Mouse (Mus musculus): ENCODE measurements around the gene Zbtb8b. TPM values are rescaled to one million over a fixed set of nuclear protein-coding genes. Genes with fewer than 3 reads are reported as not detected.
A peak's percentile ranks its signal among the peaks of the same experiment; 100 is the strongest.

The Zbtb8b gene
- polyA plus RNA-seq, 1 experiment from 2014 or later: 15.8 TPM

DNA sequence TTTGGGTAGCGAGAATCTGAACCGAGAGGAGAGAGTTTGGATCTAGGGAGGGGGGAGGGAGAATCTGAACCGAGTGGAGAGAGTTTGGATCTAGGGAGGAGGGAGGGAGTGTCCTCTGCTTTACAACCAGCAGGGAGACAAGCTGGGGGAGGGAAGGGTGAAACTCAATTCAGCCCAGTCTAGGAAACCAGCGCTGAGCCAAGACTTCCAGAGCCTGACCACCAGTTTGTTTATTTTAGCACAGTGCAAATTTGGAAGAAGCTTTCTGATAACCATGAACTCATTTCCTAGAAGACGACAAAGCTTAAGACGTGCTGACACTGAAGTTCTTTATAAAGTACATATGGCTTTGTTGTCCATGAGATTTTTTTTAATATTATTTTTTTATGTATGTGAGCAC is 56.2 kb downstream of the Zbtb8b start:
- Histone ChIP-seq H3K4me3 (replicated peaks) (no peak overlapping the region), H3K27ac (replicated peaks) (no peak overlapping the region), H3K4me1 (no peaks in the 10 kb centered on the region), H3K27me3 (replicated peaks) (peaks cover 4% of the 10 kb centered on the region; the same call in 1 of the 2 replicates), H3K4me2 (no peak overlapping the region), H3K9ac (replicated peaks) (no peak overlapping the region), H3K36me3 (no peaks in the 10 kb centered on the region), H3K9me3 (replicated peaks) (no peaks in the 10 kb centered on the region)
- 42% methylated on average over 6 of the region's 6 CpGs for WGBS
- ATAC-seq (ENCODE audit: low FRiP score): no peak

GRCm38 (mm10) chr4:129383586-129383985 is 57.1 kb downstream of the Zbtb8b start:
- H3K4me3 ChIP-seq (replicated peaks): no peak overlapping the region
- ATAC-seq (ENCODE audit: low FRiP score): no peak
- H3K4me2 ChIP-seq: no peak overlapping the region
- WGBS: 92% methylated on average over 3 of the region's 3 CpGs
- no peaks in the 10 kb centered on the region for H3K36me3 ChIP-seq
- peaks cover 4% of the 10 kb centered on the region; the same call in 1 of the 2 replicates for H3K27me3 ChIP-seq (replicated peaks)
- H3K27ac ChIP-seq (replicated peaks): no peak overlapping the region
- no peaks in the 10 kb centered on the region for H3K4me1 ChIP-seq
- no peak overlapping the region for H3K9ac ChIP-seq (replicated peaks)
- H3K9me3 ChIP-seq (replicated peaks): no peaks in the 10 kb centered on the region

DNA sequence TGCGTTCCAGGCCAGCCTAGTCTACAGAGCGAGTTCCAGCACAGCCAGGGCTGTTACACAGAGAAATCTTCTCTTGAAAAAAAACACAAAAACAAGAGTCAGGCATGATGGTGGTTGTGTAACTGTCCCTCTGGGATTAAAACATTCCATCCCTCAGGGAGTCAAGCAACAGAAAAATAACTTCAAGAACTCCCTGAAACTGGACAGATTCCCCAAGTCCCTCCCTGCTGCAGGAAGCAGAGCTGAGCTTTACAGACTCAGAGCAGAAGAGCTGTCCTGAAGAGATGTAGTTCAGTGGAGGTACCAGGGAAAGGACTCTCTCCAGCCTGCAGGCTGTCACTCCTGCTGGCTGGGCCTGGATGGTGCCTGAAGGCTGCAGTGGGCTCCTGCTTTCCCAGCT is 58.2 kb downstream of the Zbtb8b start:
- peaks cover 4% of the 10 kb centered on the region; the same call in 1 of the 2 replicates for H3K27me3 ChIP-seq (replicated peaks)
- WGBS: 94% methylated on average over 2 of the region's 2 CpGs
- H3K27ac ChIP-seq (replicated peaks): no peak overlapping the region
- H3K4me2 ChIP-seq: no peak overlapping the region
- H3K9ac ChIP-seq (replicated peaks): no peak overlapping the region
- peaks cover 5% of the 10 kb centered on the region; the same call in 1 of the 2 replicates for H3K4me1 ChIP-seq
- H3K9me3 ChIP-seq (replicated peaks): no peaks in the 10 kb centered on the region
- H3K36me3 ChIP-seq: no peaks in the 10 kb centered on the region
- no peak overlapping the region for H3K4me3 ChIP-seq (replicated peaks)
- no peak for ATAC-seq (ENCODE audit: low FRiP score)

DNA sequence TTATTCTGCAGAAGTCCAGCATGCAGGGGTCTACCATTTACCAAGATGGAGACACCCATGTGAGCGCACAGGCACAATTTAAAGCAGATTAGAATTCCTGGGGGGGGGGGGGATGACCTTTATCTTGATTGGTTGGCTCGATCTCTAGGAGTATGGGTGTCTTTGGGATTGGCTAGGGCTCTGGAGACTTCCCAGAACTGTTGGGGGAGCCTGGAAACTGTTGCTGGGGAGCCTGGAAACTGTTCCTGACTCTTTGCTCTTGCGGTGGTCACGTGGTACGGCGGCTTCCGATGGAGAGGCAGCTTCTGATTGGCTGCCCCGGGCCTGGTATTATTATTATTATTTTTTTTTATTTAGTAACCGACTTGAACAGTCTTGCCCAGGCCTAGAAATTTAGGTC is 58.6 kb downstream of the Zbtb8b start:
- Histone ChIP-seq H3K4me3 (replicated peaks) (no peak overlapping the region), H3K27ac (replicated peaks) (no peak overlapping the region), H3K9ac (replicated peaks) (no peak overlapping the region), H3K36me3 (no peaks in the 10 kb centered on the region), H3K4me2 (no peak overlapping the region), H3K9me3 (replicated peaks) (no peaks in the 10 kb centered on the region), H3K27me3 (replicated peaks) (peaks cover 4% of the 10 kb centered on the region; the same call in 1 of the 2 replicates), H3K4me1 (peaks cover 5% of the 10 kb centered on the region; the same call in 1 of the 2 replicates)
- ATAC-seq (ENCODE audit: low FRiP score): no peak
- 95% methylated on average over 9 of the region's 9 CpGs for WGBS

- no peak for ATAC-seq (ENCODE audit: low FRiP score)
- peaks cover 4% of the 10 kb centered on the region; the same call in 1 of the 2 replicates for H3K27me3 ChIP-seq (replicated peaks)
- H3K27ac ChIP-seq (replicated peaks): no peak overlapping the region
- no peak overlapping the region for H3K4me3 ChIP-seq (replicated peaks)
- H3K4me1 ChIP-seq: peaks cover 12% of the 10 kb centered on the region
- H3K9ac ChIP-seq (replicated peaks): no peak overlapping the region
- 84% methylated on average over 8 of the region's 8 CpGs for WGBS
- H3K36me3 ChIP-seq: no peaks in the 10 kb centered on the region
- H3K9me3 ChIP-seq (replicated peaks): no peaks in the 10 kb centered on the region
- no peak overlapping the region for H3K4me2 ChIP-seq
Measured at GRCm38 (mm10) chr4:129381148-129381547, 59.5 kb downstream of the Zbtb8b start.

- 85% methylated on average over 3 of the region's 3 CpGs for WGBS
- no peak for ATAC-seq (ENCODE audit: low FRiP score)
- no peak overlapping the region for H3K27ac ChIP-seq (replicated peaks)
- H3K4me1 ChIP-seq: peaks cover 20% of the 10 kb centered on the region
- no peak overlapping the region for H3K4me2 ChIP-seq
- no peaks in the 10 kb centered on the region for H3K9me3 ChIP-seq (replicated peaks)
- no peak overlapping the region for H3K9ac ChIP-seq (replicated peaks)
- no peaks in the 10 kb centered on the region for H3K36me3 ChIP-seq
- peaks cover 4% of the 10 kb centered on the region; the same call in 1 of the 2 replicates for H3K27me3 ChIP-seq (replicated peaks)
- H3K4me3 ChIP-seq (replicated peaks): no peak overlapping the region
Measured at GRCm38 (mm10) chr4:129379805-129380204, 60.8 kb downstream of the Zbtb8b start.

DNA sequence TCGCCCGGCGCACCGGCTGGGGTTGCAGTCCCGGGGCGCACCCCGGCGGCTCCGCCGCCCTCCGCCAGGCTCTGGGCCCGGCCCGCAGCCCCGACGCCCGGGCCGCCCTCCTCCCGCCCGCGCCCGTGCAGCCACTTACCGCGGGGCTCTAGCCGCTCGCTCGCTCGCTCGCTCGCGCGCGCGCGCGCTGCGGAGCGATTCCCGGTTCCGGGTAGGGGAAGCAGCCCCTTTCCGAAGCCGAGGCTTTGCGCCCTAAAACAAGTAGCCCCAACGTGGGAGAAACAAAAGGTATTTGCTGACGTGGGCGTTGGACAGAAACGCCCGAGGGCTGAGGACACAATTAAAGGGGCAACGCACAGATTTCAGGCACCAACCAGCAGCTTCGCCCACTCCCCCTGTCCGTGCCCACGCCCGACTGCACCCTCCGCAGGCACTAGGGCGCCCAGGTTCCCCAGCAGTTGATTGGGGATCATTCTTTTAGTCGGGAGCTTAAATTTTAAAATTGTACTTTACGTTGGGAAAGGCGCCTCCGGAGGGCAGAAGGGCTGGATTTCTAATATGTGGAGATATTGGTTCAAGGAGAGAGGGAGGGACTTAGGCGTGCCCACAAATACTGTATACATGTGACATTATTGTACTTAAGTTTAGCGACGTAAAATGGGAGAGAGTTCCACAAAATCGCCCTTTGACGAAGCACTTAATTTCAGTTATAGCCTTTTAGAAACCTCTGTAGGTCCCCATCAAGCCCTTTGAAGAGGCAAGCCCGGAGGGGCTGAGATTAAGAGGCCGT is 62.9 kb downstream of the Zbtb8b start, which contains the start of gene Zbtb8a:
TSS of gene Zbtb8a (minus strand) at position 516 of the 790 bp plus-strand sequence.
- Histone ChIP-seq H3K27me3 (replicated peaks) (peaks cover 4% of the 10 kb centered on the region; the same call in 1 of the 2 replicates), H3K4me1 (peaks cover 28% of the 10 kb centered on the region), H3K36me3 (no peaks in the 10 kb centered on the region), H3K9ac (replicated peaks) (peak within 1 kb of the TSS; percentile 77), H3K27ac (replicated peaks) (peak within 1 kb of the TSS; percentile 84), H3K4me2 (peak within 1 kb of the TSS; percentile 73), H3K9me3 (replicated peaks) (no peaks in the 10 kb centered on the region), H3K4me3 (replicated peaks) (peak within 1 kb of the TSS; percentile 78)
- peak; percentile 79 for ATAC-seq (ENCODE audit: low FRiP score)
- 2% methylated on average over 62 of the region's 65 CpGs for WGBS

DNA sequence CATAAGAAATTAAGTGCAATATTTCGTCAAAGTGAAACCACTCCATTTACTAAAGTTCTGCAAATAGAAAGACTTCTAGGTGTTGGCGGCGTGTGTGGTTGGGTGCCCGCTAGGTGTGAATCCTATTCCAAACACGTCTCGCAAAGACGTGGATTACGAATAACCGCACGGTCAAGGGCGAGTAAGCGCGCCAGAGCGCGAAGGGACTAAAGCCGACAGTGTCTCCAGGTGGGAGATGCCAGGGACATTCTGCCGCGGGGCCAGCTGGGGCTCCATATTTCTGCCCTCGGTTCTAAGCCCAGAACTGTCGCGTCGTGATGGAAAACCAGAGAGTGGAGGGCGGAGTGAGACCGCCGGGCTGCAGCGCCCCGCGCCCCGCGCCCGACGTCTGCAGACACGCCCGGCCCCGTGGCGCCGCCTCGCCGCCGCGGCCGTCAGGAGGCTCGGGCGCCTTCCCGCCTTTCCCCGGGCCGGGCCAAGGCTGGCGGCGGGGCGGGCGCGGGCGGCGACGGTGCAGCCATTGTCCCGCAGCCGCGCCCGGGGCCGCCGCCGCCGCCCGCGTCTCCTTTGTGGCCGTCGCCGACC is 63.6 kb downstream of the Zbtb8b start:
- under 1% methylated on average over 52 of the region's 68 CpGs for WGBS
- Histone ChIP-seq H3K9ac (replicated peaks) (peak overlapping the region; percentile 77), H3K4me1 (peaks cover 28% of the 10 kb centered on the region), H3K4me3 (replicated peaks) (peak overlapping the region; percentile 78), H3K27ac (replicated peaks) (peak overlapping the region; percentile 84), H3K9me3 (replicated peaks) (no peaks in the 10 kb centered on the region), H3K27me3 (replicated peaks) (peaks cover 4% of the 10 kb centered on the region; the same call in 1 of the 2 replicates), H3K36me3 (no peaks in the 10 kb centered on the region), H3K4me2 (peak overlapping the region; percentile 73)
- ATAC-seq (ENCODE audit: low FRiP score): peak; percentile 72

- 76% methylated on average over 5 of the region's 5 CpGs for WGBS
- Histone ChIP-seq H3K4me1 (peaks cover 28% of the 10 kb centered on the region), H3K4me3 (replicated peaks) (no peak overlapping the region), H3K9me3 (replicated peaks) (no peaks in the 10 kb centered on the region), H3K4me2 (no peak overlapping the region), H3K27me3 (replicated peaks) (peaks cover 4% of the 10 kb centered on the region; the same call in 1 of the 2 replicates), H3K27ac (replicated peaks) (no peak overlapping the region), H3K9ac (replicated peaks) (no peak overlapping the region), H3K36me3 (no peaks in the 10 kb centered on the region)
- ATAC-seq (ENCODE audit: low FRiP score): no peak
Measured at GRCm38 (mm10) chr4:129375821-129376220, 64.8 kb downstream of the Zbtb8b start.

Other genes with a start within 250 kb of the Zbtb8b start
- gene C77080, start 179.4 kb downstream of the Zbtb8b start, polyA plus RNA-seq (2015; fragmentation: Nextera tagmentation; extraction: Ambion mirVana): 6.0 and 6.9 TPM in 2 replicates
- gene Sync, start 153.2 kb downstream of the Zbtb8b start, polyA plus RNA-seq (2015; fragmentation: Nextera tagmentation; extraction: Ambion mirVana): 2.7 and 2.9 TPM in 2 replicates
- 246 and 284 TPM in 2 replicates for gene Rbbp4, start 105.5 kb downstream of the Zbtb8b start, polyA plus RNA-seq (2015; fragmentation: Nextera tagmentation; extraction: Ambion mirVana)
- gene Zbtb8os, start 105.2 kb downstream of the Zbtb8b start, polyA plus RNA-seq (2015; fragmentation: Nextera tagmentation; extraction: Ambion mirVana): 18.3 and 29.5 TPM in 2 replicates
- 18.2 and 20.2 TPM in 2 replicates for gene Zbtb8a, start 62.7 kb downstream of the Zbtb8b start, polyA plus RNA-seq (2015; fragmentation: Nextera tagmentation; extraction: Ambion mirVana)
- 32.7 and 34.0 TPM in 2 replicates for gene Bsdc1, start 20.7 kb upstream of the Zbtb8b start, polyA plus RNA-seq (2015; fragmentation: Nextera tagmentation; extraction: Ambion mirVana)
- gene Tssk3, start 50.2 kb upstream of the Zbtb8b start, polyA plus RNA-seq (2015; fragmentation: Nextera tagmentation; extraction: Ambion mirVana): 0.19 and 0.27 TPM in 2 replicates
- 0.38 and 0.93 TPM in 2 replicates for gene Fam229a, start 50.3 kb upstream of the Zbtb8b start, polyA plus RNA-seq (2015; fragmentation: Nextera tagmentation; extraction: Ambion mirVana)
- gene Marcksl1, start 72.7 kb upstream of the Zbtb8b start, polyA plus RNA-seq (2015; fragmentation: Nextera tagmentation; extraction: Ambion mirVana): 1,442 and 1,675 TPM in 2 replicates
- 77.8 and 119 TPM in 2 replicates for gene Hdac1, start 101.9 kb upstream of the Zbtb8b start, polyA plus RNA-seq (2015; fragmentation: Nextera tagmentation; extraction: Ambion mirVana)
- gene Lck, start 132.8 kb upstream of the Zbtb8b start, polyA plus RNA-seq (2015; fragmentation: Nextera tagmentation; extraction: Ambion mirVana): 11.2 and 99.1 TPM in 2 replicates
- 1.3 TPM in 1 of 2 replicates, not detected in the other for gene Fam167b, start 137.7 kb upstream of the Zbtb8b start, polyA plus RNA-seq (2015; fragmentation: Nextera tagmentation; extraction: Ambion mirVana)
- 205 and 232 TPM in 2 replicates for gene Eif3i, start 159.8 kb upstream of the Zbtb8b start, polyA plus RNA-seq (2015; fragmentation: Nextera tagmentation; extraction: Ambion mirVana)
- gene Tmem234, start 159.8 kb upstream of the Zbtb8b start, polyA plus RNA-seq (2015; fragmentation: Nextera tagmentation; extraction: Ambion mirVana): 198 and 199 TPM in 2 replicates
- gene Dcdc2b, start 173.4 kb upstream of the Zbtb8b start, polyA plus RNA-seq (2015; fragmentation: Nextera tagmentation; extraction: Ambion mirVana): 2.5 and 3.8 TPM in 2 replicates
- 32.7 and 34.5 TPM in 2 replicates for gene Iqcc, start 178.2 kb upstream of the Zbtb8b start, polyA plus RNA-seq (2015; fragmentation: Nextera tagmentation; extraction: Ambion mirVana)
- 155 and 168 TPM in 2 replicates for gene Ccdc28b, start 183.1 kb upstream of the Zbtb8b start, polyA plus RNA-seq (2015; fragmentation: Nextera tagmentation; extraction: Ambion mirVana)
- gene Txlna, start 200.2 kb upstream of the Zbtb8b start, polyA plus RNA-seq (2015; fragmentation: Nextera tagmentation; extraction: Ambion mirVana): 37.3 and 51.0 TPM in 2 replicates
- gene Kpna6, start 231.9 kb upstream of the Zbtb8b start, polyA plus RNA-seq (2015; fragmentation: Nextera tagmentation; extraction: Ambion mirVana): 17.4 and 17.9 TPM in 2 replicates

All from neural tube, embryonic 15.5 days (tissue).